Mouse (Mus musculus) retina, postnatal 7 days (tissue): Measurements from ENCODE around the gene Mroh9.

Source experiments
- DNase-seq: peaks from one replicate; pipeline ENCODE4 v3.0.0-alpha.2; 2012; ENCODE audit warnings: low read depth, low spot score

Mroh9 gene

GRCm38 (mm10) chr1:163085570-163085969 is at the start of gene Mroh9:
Mroh9 (minus strand) TSS chr1:163085670.
- DNase-seq = no peak

GRCm38 (mm10) chr1:163129976-163130375 is 44.5 kb upstream of the Mroh9 start:
- DNase-seq = no peak

GRCm38 (mm10) chr1:163129129-163129900 is 43.8 kb upstream of the Mroh9 start:
- no peak for DNase-seq

DNA sequence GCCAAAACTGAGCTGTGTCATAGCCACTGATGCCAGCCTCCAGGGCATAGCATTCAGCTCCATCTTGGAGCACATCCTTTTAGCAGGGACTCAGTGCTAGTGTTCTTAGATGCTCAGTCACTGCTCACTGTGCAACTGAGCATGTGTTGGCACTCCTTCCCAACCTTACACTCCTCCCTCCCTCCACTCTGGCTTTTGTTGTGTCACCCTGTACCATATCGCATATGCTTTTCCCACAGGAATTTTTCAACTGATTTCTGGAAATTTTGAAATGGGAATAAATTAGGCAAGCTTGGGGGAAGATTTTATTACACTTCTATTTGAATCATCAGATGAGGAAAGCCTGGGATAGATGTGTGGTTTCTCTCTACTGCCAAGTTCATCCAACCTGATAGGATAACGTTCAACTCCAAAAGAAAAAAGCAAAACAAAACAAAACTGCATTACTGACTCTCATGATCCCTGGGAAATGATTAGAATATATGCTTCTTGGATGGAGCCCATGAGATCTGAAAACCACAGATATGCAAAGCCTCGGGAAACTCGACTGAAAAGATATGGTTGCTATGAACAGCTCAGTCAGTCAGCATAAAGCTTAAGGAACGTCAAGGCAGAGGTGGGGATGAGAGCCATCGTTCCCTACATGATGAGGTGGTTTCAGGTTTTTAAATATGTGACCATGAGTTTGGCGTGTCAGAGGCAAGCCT is 40.9 kb upstream of the Mroh9 start:
- no peak for DNase-seq

GRCm38 (mm10) chr1:163122414-163122813 is 36.9 kb upstream of the Mroh9 start:
- DNase-seq = no peak

DNA sequence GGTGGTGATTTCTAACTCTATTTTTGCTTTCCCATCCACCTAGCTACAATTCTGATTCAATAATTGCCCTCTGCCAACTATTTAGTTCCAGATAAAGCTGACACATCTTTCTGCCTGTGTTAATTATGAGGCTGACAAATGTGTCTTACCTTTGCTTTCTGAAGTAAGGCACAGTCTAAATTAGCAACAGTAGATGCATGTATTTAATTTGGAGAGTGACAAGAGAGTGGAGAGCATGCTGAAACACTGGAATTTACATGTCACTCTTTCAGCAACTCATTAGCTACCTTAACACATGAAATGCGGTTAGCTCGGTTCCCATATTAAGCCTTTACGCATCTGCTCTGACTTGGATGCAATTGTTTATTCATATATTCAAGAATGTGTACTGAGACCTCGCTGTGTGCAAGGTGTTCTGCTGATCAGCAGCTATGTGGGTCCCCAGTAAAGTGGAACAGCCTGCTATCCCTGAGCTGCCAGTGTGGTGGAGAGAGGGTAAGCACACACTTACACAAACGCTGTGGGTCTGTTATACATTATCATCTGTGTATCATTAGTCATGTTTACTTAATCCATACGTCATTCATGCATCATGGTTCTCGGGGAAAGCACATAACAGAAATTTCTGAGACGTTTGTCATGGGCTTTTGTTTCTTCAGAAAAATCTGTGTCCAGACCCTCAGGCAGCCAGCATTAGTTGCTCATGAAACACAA is 28.1 kb upstream of the Mroh9 start:
- no peak for DNase-seq

GRCm38 (mm10) chr1:163112482-163113164 is 27.2 kb upstream of the Mroh9 start:
- DNase-seq = no peak

DNA sequence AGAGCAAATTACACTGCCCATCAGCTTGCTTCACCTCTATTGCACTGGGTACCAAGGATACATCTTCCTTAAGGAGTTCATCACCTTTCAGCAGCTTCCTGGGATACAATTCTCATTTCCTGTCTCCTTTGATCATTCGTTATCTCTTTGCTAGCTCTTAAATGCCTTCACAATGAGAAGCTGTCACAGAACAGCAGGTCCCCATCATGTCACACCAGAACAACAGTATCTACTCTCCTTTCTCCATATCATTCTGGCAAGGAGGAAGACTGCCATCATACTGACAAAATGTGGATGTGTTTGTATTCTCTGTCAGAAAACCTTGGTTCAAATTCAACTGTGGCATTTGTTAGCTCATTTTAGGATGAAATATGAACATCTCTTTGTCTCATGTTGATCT is 19.5 kb upstream of the Mroh9 start:
- no peak for DNase-seq

DNA sequence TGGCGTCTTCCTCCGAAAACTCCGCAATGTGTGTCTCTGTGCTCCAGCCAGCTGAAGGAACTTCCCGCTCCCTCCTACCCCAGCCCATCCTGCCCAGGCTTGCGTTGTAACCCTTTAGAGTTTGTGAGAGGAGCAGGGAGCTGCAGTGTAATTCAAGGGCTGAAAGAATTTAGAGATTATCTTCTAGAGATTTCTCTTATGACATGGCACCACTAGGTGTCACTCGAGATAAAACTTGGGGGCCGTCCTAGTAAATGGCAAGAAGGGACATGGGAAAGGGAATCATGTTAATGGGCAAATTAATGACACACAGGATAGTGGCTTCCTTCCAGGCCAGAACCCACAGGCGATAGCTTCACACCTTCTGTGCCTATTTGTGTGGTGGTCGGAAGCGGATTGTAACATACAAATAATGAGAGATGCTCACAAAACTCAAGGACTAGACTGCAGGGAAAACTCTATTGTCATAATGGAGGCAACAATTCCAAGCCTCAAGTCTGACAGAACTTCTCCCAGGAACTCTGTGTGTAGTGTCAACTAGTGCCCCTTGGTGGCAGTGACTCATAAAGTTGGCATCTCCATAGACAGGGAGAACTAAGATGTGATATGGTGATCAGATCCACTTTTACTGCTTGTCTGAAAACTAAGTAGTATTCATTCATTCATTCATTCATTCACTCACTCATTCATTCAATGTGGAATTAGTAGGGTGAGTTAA is 6.1 kb upstream of the Mroh9 start:
- peak; percentile 28 for DNase-seq

GRCm38 (mm10) chr1:163070502-163070901 is 15.0 kb downstream of the Mroh9 start:
- DNase-seq = peak; percentile 16

DNA sequence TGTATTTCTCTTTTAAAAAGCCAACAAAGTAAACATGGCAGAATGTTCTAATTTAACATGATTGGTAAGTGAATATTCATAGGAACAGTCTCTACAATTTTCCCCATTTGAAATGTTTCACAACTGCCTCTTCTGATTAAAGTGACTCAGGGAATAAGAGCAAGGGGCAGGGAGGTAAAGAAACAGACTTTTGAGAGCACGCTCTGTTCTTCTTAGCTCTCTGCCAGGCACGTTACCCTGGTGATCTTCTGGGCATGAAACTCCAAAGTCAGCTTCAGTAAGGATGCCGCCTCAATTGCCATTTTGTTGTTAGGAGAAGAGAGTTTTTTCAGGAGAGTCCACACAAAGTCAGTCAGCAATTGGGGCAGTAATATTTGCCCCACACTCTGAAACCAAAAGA is 25.1 kb downstream of the Mroh9 start:
- DNase-seq = no peak

DNA sequence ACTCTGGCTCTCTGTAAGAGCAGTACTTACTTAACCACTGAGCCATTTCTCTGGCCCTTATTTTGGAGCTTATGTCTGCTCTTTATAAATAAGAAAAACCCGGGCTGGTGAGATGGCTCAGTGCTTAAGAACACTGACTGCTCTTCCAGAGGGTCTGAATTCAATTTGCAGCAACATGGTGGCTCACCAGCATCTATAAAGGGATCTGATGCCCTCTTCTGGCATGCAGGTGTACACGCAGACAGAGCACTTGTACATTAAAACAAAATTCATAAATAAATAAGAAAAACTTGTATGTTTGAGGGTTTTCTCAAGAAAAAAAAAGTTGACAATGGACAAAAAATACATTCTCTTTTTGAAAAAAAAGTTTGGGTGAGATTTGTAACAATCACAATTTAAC is 28.1 kb downstream of the Mroh9 start:
- no peak for DNase-seq

DNA sequence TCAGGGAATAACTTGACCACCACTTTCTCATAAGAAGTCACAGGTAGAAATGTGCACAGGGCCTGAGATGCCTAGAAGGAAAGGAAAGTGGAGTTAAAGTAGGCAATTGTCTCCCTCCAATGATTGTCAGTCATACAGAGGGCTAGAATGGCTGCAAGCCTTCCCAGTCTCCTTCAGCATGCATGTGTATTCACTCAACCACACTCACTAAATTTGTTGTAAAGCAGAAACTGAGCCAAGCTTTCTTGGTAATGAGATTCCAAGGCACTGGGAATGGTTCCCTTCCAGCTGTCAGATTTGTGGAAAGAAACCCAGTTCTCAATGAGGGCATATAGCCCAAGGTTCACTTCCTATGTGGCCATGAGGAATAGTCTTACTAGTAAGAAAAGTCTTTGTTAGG is 29.8 kb downstream of the Mroh9 start:
- no peak for DNase-seq

DNA sequence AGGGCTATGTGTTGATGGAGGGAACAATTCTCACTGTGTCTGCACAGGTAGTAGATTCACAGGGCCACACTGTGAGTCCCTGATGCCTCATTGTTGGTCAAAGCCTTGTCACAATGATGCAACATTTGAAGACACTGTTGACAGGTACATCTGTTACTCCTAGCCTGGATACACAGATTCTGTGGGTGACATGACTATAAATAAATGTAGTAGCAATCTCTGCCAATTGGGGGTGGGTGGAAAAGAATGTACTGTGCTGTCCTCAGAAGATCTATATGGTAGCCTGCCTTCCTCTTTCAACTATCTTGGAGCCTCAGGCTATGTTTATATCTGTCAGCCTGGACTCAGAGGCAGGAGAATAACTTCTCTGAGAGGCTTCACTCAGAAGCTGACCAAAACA is 62.4 kb downstream of the Mroh9 start:
- no peak for DNase-seq

- DNase-seq = no peak
Measured at GRCm38 (mm10) chr1:163009220-163009619, 76.2 kb downstream of the Mroh9 start.

- DNase-seq = no peak
Measured at GRCm38 (mm10) chr1:163003496-163003895, 82.0 kb downstream of the Mroh9 start.

DNA sequence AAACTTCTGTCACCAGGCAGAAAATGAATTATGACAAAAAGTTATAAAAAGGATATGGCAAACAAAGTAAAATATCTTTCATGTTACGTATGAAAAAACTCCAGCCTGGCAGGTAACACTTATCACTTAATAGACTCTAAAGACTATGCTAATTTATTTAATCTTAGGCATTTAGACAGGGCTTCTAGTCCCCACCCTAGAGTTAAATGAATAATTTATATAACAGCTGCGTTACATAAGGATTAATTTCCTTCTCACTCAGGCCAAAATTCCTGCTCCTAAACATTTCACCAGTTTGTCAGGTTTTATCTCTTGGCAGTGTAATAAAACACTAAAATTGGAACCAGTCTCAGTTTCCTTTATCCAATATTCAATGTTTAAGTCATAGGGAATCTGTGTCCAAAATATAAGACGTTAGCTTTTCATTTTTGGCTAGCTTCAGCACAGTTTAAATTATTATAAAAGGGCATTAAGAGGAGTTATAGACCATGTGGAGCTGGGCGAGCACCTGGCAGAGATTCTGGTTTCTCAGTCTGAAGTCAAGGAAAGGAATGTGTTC is 84.1 kb downstream of the Mroh9 start:
- DNase-seq = no peak

- DNase-seq = no peak
Measured at GRCm38 (mm10) chr1:162987546-162987945, 97.9 kb downstream of the Mroh9 start.

DNA sequence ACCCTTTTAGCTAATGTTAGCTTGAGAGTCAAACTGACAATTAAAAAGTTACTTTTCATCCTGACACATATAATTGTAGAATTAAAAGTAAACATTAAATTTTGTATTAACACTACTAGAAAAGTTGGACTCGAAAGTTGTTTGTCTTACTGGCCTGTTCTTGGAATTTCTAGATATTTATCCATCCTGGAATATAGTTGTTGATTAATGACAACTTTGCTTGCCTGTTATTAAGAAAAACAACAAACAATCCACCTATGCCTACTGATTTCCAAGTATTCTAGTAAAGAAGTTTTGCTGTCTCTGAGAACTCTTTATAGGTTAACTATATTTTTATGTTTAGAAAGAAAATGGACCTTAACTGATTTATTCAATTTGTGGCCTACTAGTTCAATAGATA is 98.7 kb downstream of the Mroh9 start:
- no peak for DNase-seq

DNA sequence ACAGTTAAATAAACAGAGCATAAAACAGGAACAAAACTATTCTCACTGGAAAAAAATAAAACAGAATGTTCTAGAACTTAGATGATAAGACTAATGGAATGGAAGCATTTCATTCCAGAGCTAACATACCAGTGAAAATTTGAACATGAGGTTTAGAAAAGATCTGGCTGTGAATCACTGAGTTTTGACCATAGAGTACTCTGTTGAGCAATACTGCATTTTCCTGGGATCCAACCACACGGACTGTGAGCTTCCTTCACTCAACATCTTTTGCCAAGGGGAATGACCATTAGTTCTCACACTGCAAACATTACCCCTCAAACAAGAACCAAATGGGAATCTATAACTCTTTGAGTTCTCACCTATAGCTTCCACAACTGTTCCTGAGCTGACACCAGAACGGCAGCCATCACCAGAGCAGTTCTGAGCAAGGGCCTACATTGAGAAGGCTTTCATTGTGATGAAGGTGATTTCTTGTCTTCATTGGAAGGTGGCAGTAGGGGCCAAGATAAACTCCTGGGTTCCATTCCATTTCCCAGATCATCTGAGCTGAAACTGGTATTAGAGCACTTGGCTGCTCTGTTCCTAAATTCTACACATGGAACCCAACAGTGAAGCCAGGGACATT is 99.2 kb downstream of the Mroh9 start:
- no peak for DNase-seq

- DNase-seq = no peak
Measured at GRCm38 (mm10) chr1:162984428-162984827, 101.0 kb downstream of the Mroh9 start, which contains the start of gene Fmo3. Fmo3 (minus strand) TSS chr1:162984528.
